Comparison of ENCODE assay signal across 9 mouse cellular contexts in the genomic region with DNA sequence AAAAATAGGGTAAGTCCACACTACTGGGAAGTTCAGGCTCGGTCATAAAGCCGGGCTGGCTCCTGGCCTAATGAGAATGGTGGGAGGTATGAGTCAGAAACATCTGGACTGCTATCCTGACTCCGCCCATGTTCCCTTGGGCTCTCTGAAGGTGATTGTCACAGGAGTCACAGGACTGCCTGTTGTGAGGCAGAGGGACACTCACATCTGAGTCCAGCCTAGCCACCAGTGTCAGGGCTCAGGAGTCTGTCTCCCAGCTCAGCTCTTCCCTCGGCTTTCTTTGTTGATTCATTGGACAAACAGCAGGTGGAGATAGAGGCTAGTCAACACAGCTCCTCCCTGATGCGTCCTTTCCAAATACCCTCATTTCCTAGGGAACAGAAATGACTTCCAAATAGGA. TPM values are rescaled to one million over a fixed set of nuclear protein-coding genes. Genes with fewer than 3 reads are reported as not detected.
A peak's percentile ranks its signal among the peaks of the same experiment; 100 is the strongest.
DNase-seq lines count a peak whose midpoint lies in the region; ATAC-seq lines count a peak whose summit lies in the region.
"Had no signal": no experiment of that assay in that cellular context is flagged by ENCODE, and none has a peak within 500 bp of the region (broad histone marks: within the 10 kb centered on the region; RNA-seq: fewer than 3 reads in every experiment).

No protein-coding gene starts in this region.

- ATAC-seq in hindbrain, embryonic 14.5 days (ENCODE audit: low FRiP score), result no peak
- no peak for ATAC-seq in hindbrain, embryonic 12.5 days (ENCODE audit: low FRiP score)
- no peak for ATAC-seq in embryonic facial prominence, embryonic 13.5 days (ENCODE audit: insufficient number of reproducible peaks, insufficient read depth, low FRiP score, low TSS enrichment, low read depth)
- no peak for ATAC-seq in liver, embryonic 12.5 days

- no peaks in the 10 kb centered on the region for H3K9me3 ChIP-seq in hindbrain, embryonic 14.5 days (ENCODE audit: control insufficient read depth, low read length)
- H3K9me3 ChIP-seq in hindbrain, embryonic 12.5 days (replicated peaks), result no peaks in the 10 kb centered on the region
- no peaks in the 10 kb centered on the region for H3K9me3 ChIP-seq in embryonic facial prominence, embryonic 13.5 days
- H3K9me3 ChIP-seq in liver, embryonic 12.5 days (replicated peaks), result no peaks in the 10 kb centered on the region
- H3K9me3 ChIP-seq: hindbrain, embryonic 15.5 days had no signal

- no peaks in the 10 kb centered on the region for H3K4me1 ChIP-seq in hindbrain, embryonic 14.5 days (replicated peaks; ENCODE audit: control insufficient read depth, insufficient read depth, low read length)
- peaks cover 21% of the 10 kb centered on the region for H3K4me1 ChIP-seq in hindbrain, embryonic 12.5 days
- H3K4me1 ChIP-seq in embryonic facial prominence, embryonic 13.5 days, result peaks cover 25% of the 10 kb centered on the region
- H3K4me1 ChIP-seq in liver, embryonic 12.5 days, result peaks cover 63% of the 10 kb centered on the region
- H3K4me1 ChIP-seq: hindbrain, embryonic 15.5 days had no signal

- peaks cover 19% of the 10 kb centered on the region for H3K27me3 ChIP-seq in hindbrain, embryonic 14.5 days (ENCODE audit: control insufficient read depth, insufficient read depth, low read length)
- peaks cover 33% of the 10 kb centered on the region for H3K27me3 ChIP-seq in hindbrain, embryonic 12.5 days
- peaks cover 34% of the 10 kb centered on the region for H3K27me3 ChIP-seq in embryonic facial prominence, embryonic 13.5 days
- peaks cover 21% of the 10 kb centered on the region for H3K27me3 ChIP-seq in liver, embryonic 12.5 days (replicated peaks)

- WGBS in hindbrain, embryonic 14.5 days, result 53% methylated on average over 5 of the region's 5 CpGs
- 53% methylated on average over 5 of the region's 5 CpGs for WGBS in hindbrain, embryonic 12.5 days
- WGBS in embryonic facial prominence, embryonic 13.5 days, result 32% methylated on average over 5 of the region's 5 CpGs
- 48% methylated on average over 5 of the region's 5 CpGs for WGBS in liver, embryonic 12.5 days (ENCODE audit: insufficient replicate concordance)

- no peak overlapping the region for H3K4me3 ChIP-seq in hindbrain, embryonic 14.5 days (replicated peaks; ENCODE audit: low read length)
- no peak overlapping the region for H3K4me3 ChIP-seq in hindbrain, embryonic 12.5 days
- no peak overlapping the region for H3K4me3 ChIP-seq in embryonic facial prominence, embryonic 13.5 days
- H3K4me3 ChIP-seq in liver, embryonic 12.5 days, result no peak overlapping the region
- H3K4me3 ChIP-seq: hindbrain, embryonic 15.5 days had no signal

- no peak overlapping the region for H3K27ac ChIP-seq in hindbrain, embryonic 14.5 days
- no peak overlapping the region for H3K27ac ChIP-seq in hindbrain, embryonic 12.5 days
- H3K27ac ChIP-seq in embryonic facial prominence, embryonic 13.5 days, result no peak overlapping the region
- H3K27ac ChIP-seq in liver, embryonic 12.5 days, result peak overlapping the region; percentile 23; the same call in 1 of the 2 replicates
- H3K27ac ChIP-seq: hindbrain, embryonic 15.5 days had no signal

- no peak overlapping the region for H3K4me2 ChIP-seq in hindbrain, embryonic 14.5 days (replicated peaks)
- H3K4me2 ChIP-seq in hindbrain, embryonic 12.5 days (replicated peaks), result no peak overlapping the region
- no peak overlapping the region for H3K4me2 ChIP-seq in embryonic facial prominence, embryonic 13.5 days
- no peak overlapping the region for H3K4me2 ChIP-seq in liver, embryonic 12.5 days
- H3K4me2 ChIP-seq: hindbrain, embryonic 15.5 days had no signal

- peak; percentile 34 for DNase-seq in hindbrain, embryonic 14.5 days (ENCODE audit: low spot score)
- DNase-seq in Muller cell, postnatal 12 days (ENCODE audit: inconsistent ontology term), result peak; percentile 38
- DNase-seq in left cerebral cortex, adult 9 months (ENCODE audit: low spot score in 2 of 2), result no peak
- no peak for DNase-seq in spleen, postnatal 4 days (ENCODE audit: low spot score in 2 of 2)
- no peak for DNase-seq in cerebellum, adult 11-12 months

- no peak overlapping the region for H3K9ac ChIP-seq in hindbrain, embryonic 14.5 days
- H3K9ac ChIP-seq in hindbrain, embryonic 12.5 days, result no peak overlapping the region
- 0 out of 2 replicates have a peak overlapping the region, but pooled peaks have one; percentile 3 for H3K9ac ChIP-seq in embryonic facial prominence, embryonic 13.5 days
- no peak overlapping the region for H3K9ac ChIP-seq in liver, embryonic 12.5 days
- H3K9ac ChIP-seq: hindbrain, embryonic 15.5 days had no signal

- no peaks in the 10 kb centered on the region for H3K36me3 ChIP-seq in hindbrain, embryonic 14.5 days (replicated peaks; ENCODE audit: control insufficient read depth, insufficient read depth)
- H3K36me3 ChIP-seq in hindbrain, embryonic 12.5 days, result no peaks in the 10 kb centered on the region
- no peaks in the 10 kb centered on the region for H3K36me3 ChIP-seq in embryonic facial prominence, embryonic 13.5 days
- H3K36me3 ChIP-seq in liver, embryonic 12.5 days, result no peaks in the 10 kb centered on the region
- H3K36me3 ChIP-seq: hindbrain, embryonic 15.5 days had no signal

RNA-seq across cellular contexts. Expression of gene Qprt, which starts 4.1 kb away (rescaled TPM):
- 0.55 and 0.87 TPM in 2 replicates for polyA plus RNA-seq in hindbrain, embryonic 14.5 days (2014; fragmentation: Nextera tagmentation; extraction: Ambion mirVana)
- polyA plus RNA-seq in hindbrain, embryonic 12.5 days (2016; fragmentation: Nextera tagmentation; extraction: Ambion mirVana), result 0.80 and 1.9 TPM in 2 replicates
- polyA plus RNA-seq in embryonic facial prominence, embryonic 13.5 days (2015; fragmentation: Nextera tagmentation; extraction: Ambion mirVana), result 1.1 and 1.2 TPM in 2 replicates
- polyA plus RNA-seq in liver, embryonic 12.5 days (2016; fragmentation: Nextera tagmentation; extraction: Ambion mirVana), result 36.5 and 40.3 TPM in 2 replicates

RNA-seq across cellular contexts. Expression of gene Spn, which starts 19.7 kb away (rescaled TPM):
- not detected in 2 replicates for polyA plus RNA-seq in hindbrain, embryonic 14.5 days (2014; fragmentation: Nextera tagmentation; extraction: Ambion mirVana)
- not detected in 2 replicates for polyA plus RNA-seq in hindbrain, embryonic 12.5 days (2016; fragmentation: Nextera tagmentation; extraction: Ambion mirVana)
- 0.15 and 0.25 TPM in 2 replicates for polyA plus RNA-seq in embryonic facial prominence, embryonic 13.5 days (2015; fragmentation: Nextera tagmentation; extraction: Ambion mirVana)
- 7.3 and 7.4 TPM in 2 replicates for polyA plus RNA-seq in liver, embryonic 12.5 days (2016; fragmentation: Nextera tagmentation; extraction: Ambion mirVana)

RNA-seq across cellular contexts. Expression of gene AI467606, which starts 26.8 kb away (rescaled TPM):
- 1.7 and 1.9 TPM in 2 replicates for polyA plus RNA-seq in hindbrain, embryonic 14.5 days (2014; fragmentation: Nextera tagmentation; extraction: Ambion mirVana)
- 1.0 and 1.2 TPM in 2 replicates for polyA plus RNA-seq in hindbrain, embryonic 12.5 days (2016; fragmentation: Nextera tagmentation; extraction: Ambion mirVana)
- polyA plus RNA-seq in embryonic facial prominence, embryonic 13.5 days (2015; fragmentation: Nextera tagmentation; extraction: Ambion mirVana), result 1.8 and 2.0 TPM in 2 replicates
- polyA plus RNA-seq in liver, embryonic 12.5 days (2016; fragmentation: Nextera tagmentation; extraction: Ambion mirVana), result 8.3 and 8.5 TPM in 2 replicates

RNA-seq across cellular contexts. Expression of gene Zg16, which starts 30.8 kb away (rescaled TPM):
- polyA plus RNA-seq in hindbrain, embryonic 14.5 days (2014; fragmentation: Nextera tagmentation; extraction: Ambion mirVana), result not detected in 2 replicates
- polyA plus RNA-seq in hindbrain, embryonic 12.5 days (2016; fragmentation: Nextera tagmentation; extraction: Ambion mirVana), result not detected in 2 replicates
- 15.5 TPM in 1 of 2 replicates, not detected in the other for polyA plus RNA-seq in embryonic facial prominence, embryonic 13.5 days (2015; fragmentation: Nextera tagmentation; extraction: Ambion mirVana)
- polyA plus RNA-seq in liver, embryonic 12.5 days (2016; fragmentation: Nextera tagmentation; extraction: Ambion mirVana), result not detected in 2 replicates
- polyA plus RNA-seq: hindbrain, embryonic 15.5 days had no signal

Comparison
In these comparisons a context has a peak if more than half of its experiments do, and no peak if none do; other contexts are left out.
1. DNase-seq: peak in hindbrain, embryonic 14.5 days (single experiment) and Muller cell, postnatal 12 days (single experiment); none in left cerebral cortex, adult 9 months (0 of 2), spleen, postnatal 4 days (0 of 2) and cerebellum, adult 11-12 months (single experiment).
2. RNA of gene Qprt, which starts 4.1 kb away (polyA plus RNA-seq): 36.5 to 40.3 TPM in liver, embryonic 12.5 days; 1.1 to 1.2 TPM in embryonic facial prominence, embryonic 13.5 days, 0.80 to 1.9 TPM in hindbrain, embryonic 12.5 days and 0.55 to 0.87 TPM in hindbrain, embryonic 14.5 days; every median in the first group is over 10 times any median in the second.